Mouse (Mus musculus) midbrain, embryonic 13.5 days (tissue): Measurements from ENCODE around the gene Acot1. TPM values are rescaled to one million over a fixed set of nuclear protein-coding genes. Genes with fewer than 3 reads are reported as not detected.
"Not testable (repeated sequence)": the region's sequence is repeated elsewhere in the genome, so short reads cannot be mapped to it uniquely, and the experiment has no call there.

Source experiments
- ATAC-seq: fragments of 200-750 bp; cut with Nextera tagmentation; 2 replicates; pipeline ENCODE4 v1.8.0; 2017; ENCODE audit warnings: mild to moderate bottlenecking, moderate TSS enrichment, moderate library complexity
- H3K27ac ChIP-seq: fragments of 300-500 bp; sonication (generic); 2 replicates; pipeline ENCODE4 v1.5.1; 2015; ENCODE audit warnings: inconsistent platforms, mild to moderate bottlenecking, moderate library complexity
- H3K27me3 ChIP-seq: fragments of 300-500 bp; sonication (generic); 2 replicates; pipeline ENCODE4 v1.6.1; 2015; ENCODE audit warnings: mild to moderate bottlenecking, inconsistent platforms
- H3K36me3 ChIP-seq: fragments of 300-500 bp; sonication (generic); 2 replicates; pipeline ENCODE4 v1.6.1; 2015; ENCODE audit warnings: mild to moderate bottlenecking, inconsistent platforms
- H3K4me1 ChIP-seq: fragments of 300-500 bp; sonication (generic); replicated peaks from 2 replicates; pipeline ENCODE4 v1.6.1; 2015; ENCODE audit warnings: inconsistent platforms
- H3K4me2 ChIP-seq: fragments of 300-500 bp; sonication (generic); replicated peaks from 2 replicates; pipeline ENCODE4 v1.6.1; 2015; ENCODE audit warnings: moderate library complexity, mild to moderate bottlenecking, inconsistent platforms
- H3K4me3 ChIP-seq: fragments of 300-500 bp; sonication (generic); replicated peaks from 2 replicates; pipeline ENCODE4 v1.5.1; 2015; ENCODE audit warnings: mild to moderate bottlenecking, inconsistent platforms
- H3K9ac ChIP-seq: fragments of 300-500 bp; sonication (generic); replicated peaks from 2 replicates; pipeline ENCODE4 v1.6.1; 2015; ENCODE audit warnings: mild to moderate bottlenecking, inconsistent platforms
- H3K9me3 ChIP-seq: fragments of 300-500 bp; sonication (generic); 2 replicates; pipeline ENCODE4 v1.6.1; 2016; ENCODE audit warnings: mild to moderate bottlenecking, inconsistent platforms
- WGBS: fragments of 180-500 bp; shearing (Covaris S2); methylation state at CpG from one replicate; pipeline ENCODE4 v1.1.7; 2015; 5-methylcytosine and 5-hydroxymethylcytosine counted together
- polyA plus RNA-seq: library from polyadenylated mRNA; unstranded; fragments of >200 nt; fragmentation: Nextera tagmentation; extraction: Ambion mirVana; gene quantifications from 2 replicates; pipeline ENCODE4 v1.2.1, GENCODE M21; 2015

Acot1 gene
- 64.6 and 66.8 TPM in 2 replicates for polyA plus RNA-seq

DNA sequence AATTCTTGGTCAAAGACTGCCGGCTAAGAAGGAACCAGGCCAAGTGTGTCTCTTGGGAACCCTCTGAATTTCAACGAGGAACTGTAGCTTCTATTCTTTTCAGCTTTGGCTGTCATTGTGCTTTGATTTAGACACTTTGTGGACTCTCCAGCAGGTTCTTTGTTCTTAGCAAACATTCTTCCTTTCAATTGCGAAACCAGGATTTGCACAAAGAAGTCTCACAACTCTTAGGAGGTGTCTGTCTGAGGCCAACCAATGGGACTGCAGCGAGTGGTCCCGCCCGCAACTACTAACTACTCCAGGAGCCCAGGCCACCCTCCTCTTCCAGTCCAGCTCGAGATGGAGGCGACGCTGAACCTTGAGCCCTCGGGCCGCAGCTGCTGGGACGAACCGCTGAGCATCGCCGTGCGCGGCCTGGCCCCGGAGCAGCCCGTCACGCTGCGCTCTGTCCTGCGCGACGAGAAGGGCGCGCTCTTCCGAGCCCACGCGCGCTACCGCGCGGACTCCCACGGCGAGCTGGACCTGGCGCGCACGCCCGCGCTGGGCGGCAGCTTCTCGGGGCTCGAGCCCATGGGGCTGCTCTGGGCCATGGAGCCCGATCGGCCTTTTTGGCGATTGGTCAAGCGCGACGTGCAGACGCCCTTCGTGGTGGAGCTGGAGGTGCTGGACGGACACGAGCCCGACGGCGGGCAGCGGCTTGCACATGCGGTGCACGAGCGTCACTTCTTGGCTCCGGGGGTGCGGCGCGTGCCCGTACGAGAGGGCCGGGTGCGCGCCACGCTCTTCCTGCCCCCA is at the start of gene Acot1:
Gene Acot1, plus strand, starts transcription at position 320 of the 795 bp plus-strand sequence.
- Histone ChIP-seq H3K4me1 (peaks cover 36% of the 10 kb centered on the region), H3K4me3 (peak within 1 kb of the TSS; percentile 47), H3K4me2 (peak within 1 kb of the TSS; percentile 59), H3K9ac (peak within 1 kb of the TSS; percentile 63), H3K27ac (peak within 1 kb of the TSS; percentile 66)
- peak; percentile 93 for ATAC-seq
- H3K27me3 ChIP-seq, H3K36me3 ChIP-seq, H3K9me3 ChIP-seq: not testable (repeated sequence)
- under 1% methylated on average over 53 of the region's 70 CpGs for WGBS

GRCm38 (mm10) chr12:83965235-83965634 is 44.1 kb upstream of the Acot1 start:
- WGBS, result 84% methylated on average over 7 of the region's 7 CpGs
- Histone ChIP-seq H3K9ac (no peak overlapping the region), H3K4me2 (no peak overlapping the region), H3K4me3 (no peak overlapping the region), H3K4me1 (no peaks in the 10 kb centered on the region), H3K9me3 (no peaks in the 10 kb centered on the region), H3K27me3 (no peaks in the 10 kb centered on the region), H3K27ac (no peak overlapping the region), H3K36me3 (no peaks in the 10 kb centered on the region)
- ATAC-seq, result no peak

DNA sequence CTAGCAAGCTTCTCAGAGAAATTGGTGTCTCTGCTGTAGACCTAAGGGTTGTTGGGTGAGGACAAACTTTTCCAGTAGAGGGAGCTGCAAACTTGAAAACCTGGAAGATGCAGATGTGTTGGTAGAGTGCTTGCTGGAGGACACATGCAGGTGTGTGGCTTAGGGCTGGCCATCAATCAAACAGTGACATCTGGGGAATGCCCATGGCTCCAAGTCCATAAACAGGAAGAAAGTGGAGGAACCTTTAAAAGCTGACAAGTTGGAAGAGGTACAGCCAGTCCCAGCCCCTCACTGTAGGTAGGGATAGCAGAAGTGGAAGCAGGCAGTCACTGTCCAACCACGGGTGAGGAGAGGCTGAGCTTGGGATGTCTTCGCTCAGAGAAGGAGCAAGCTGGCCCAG is 37.2 kb upstream of the Acot1 start:
- Histone ChIP-seq H3K4me3 (no peak overlapping the region), H3K4me2 (no peak overlapping the region), H3K27ac (no peak overlapping the region), H3K9me3 (peaks cover 6% of the 10 kb centered on the region; the same call in 1 of the 2 replicates), H3K36me3 (no peaks in the 10 kb centered on the region), H3K4me1 (no peaks in the 10 kb centered on the region), H3K27me3 (no peaks in the 10 kb centered on the region), H3K9ac (no peak overlapping the region)
- 84% methylated on average over 2 of the region's 2 CpGs for WGBS
- 0 out of 2 replicates have a peak, but pooled peaks have one; percentile 48 for ATAC-seq

DNA sequence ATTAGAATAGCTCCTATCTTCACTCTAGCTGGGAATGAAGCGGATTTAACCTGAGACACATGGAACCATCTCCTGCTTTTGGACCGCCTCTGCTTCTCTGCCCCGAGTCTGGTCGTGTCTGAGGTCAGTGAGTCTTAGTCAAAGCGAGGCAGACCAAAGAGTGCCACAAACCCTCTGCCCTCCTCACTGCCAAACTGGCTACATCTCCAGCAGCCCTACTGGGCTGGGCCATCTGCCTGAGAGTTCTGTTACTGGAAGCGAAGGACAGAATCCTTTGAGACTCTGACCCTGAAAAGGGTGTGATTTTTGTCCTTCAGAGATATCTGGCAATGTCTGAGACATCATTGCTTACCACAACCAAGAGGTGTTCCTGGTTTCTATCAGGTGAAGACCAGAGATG is 30.4 kb upstream of the Acot1 start:
- H3K9me3 ChIP-seq, result peaks cover 6% of the 10 kb centered on the region; the same call in 1 of the 2 replicates
- no peak for ATAC-seq
- H3K4me2 ChIP-seq, result no peak overlapping the region
- H3K27ac ChIP-seq, result no peak overlapping the region
- 91% methylated on average over 6 of the region's 6 CpGs for WGBS
- H3K9ac ChIP-seq, result no peak overlapping the region
- H3K4me1 ChIP-seq, result no peaks in the 10 kb centered on the region
- H3K36me3 ChIP-seq, result no peaks in the 10 kb centered on the region
- H3K27me3 ChIP-seq, result no peaks in the 10 kb centered on the region
- H3K4me3 ChIP-seq, result no peak overlapping the region

GRCm38 (mm10) chr12:83981615-83982014 is 27.7 kb upstream of the Acot1 start:
- Histone ChIP-seq H3K9ac (no peak overlapping the region), H3K4me2 (no peak overlapping the region), H3K27ac (no peak overlapping the region), H3K9me3 (no peaks in the 10 kb centered on the region), H3K36me3 (no peaks in the 10 kb centered on the region), H3K4me3 (no peak overlapping the region), H3K27me3 (no peaks in the 10 kb centered on the region), H3K4me1 (no peaks in the 10 kb centered on the region)
- no peak for ATAC-seq
- 91% methylated on average over 4 of the region's 4 CpGs for WGBS

DNA sequence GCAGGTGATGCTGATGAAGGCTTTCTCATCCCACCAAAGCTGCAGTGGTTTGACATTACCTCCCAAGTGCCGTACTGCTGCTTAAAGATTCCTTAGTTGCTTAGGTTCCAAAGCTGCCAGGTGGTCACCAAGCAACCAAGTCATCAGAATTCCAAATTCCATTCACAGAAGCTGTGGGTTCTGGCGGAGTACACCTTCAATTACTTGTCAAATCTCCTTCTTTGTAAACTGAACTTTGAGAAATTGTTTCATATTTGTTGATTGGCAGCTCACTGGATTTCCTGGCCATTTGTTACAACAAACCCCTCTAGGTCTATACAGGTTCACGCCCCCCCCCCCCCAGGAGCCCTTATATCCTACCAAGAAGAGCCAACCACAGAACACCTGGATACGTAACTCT is 24.5 kb upstream of the Acot1 start, which contains the start of gene Heatr4:
Gene Heatr4, minus strand, starts transcription at position 101 of the 400 bp plus-strand sequence.
- ATAC-seq, result no peak
- 77% methylated on average over 4 of the region's 4 CpGs for WGBS
- peaks cover 9% of the 10 kb centered on the region for H3K4me1 ChIP-seq

GRCm38 (mm10) chr12:83987242-83987582 is 22.1 kb upstream of the Acot1 start:
- H3K9ac ChIP-seq, result peak overlapping the region; percentile 76
- ATAC-seq, result no peak
- 39% methylated on average over 8 of the region's 8 CpGs for WGBS
- H3K27ac ChIP-seq, result peak overlapping the region; percentile 93
- H3K9me3 ChIP-seq, result no peaks in the 10 kb centered on the region
- H3K4me3 ChIP-seq, result peak overlapping the region; percentile 61
- H3K36me3 ChIP-seq, result no peaks in the 10 kb centered on the region
- peaks cover 9% of the 10 kb centered on the region for H3K4me1 ChIP-seq
- peak overlapping the region; percentile 63 for H3K4me2 ChIP-seq
- no peaks in the 10 kb centered on the region for H3K27me3 ChIP-seq

More for the DNA sequence above, 24.5 kb upstream of the Acot1 start, which contains the start of gene Heatr4:
- H3K4me2 ChIP-seq, result no peak within 1 kb of the TSS
- no peaks in the 10 kb centered on the region for H3K27me3 ChIP-seq
- H3K9ac ChIP-seq, result no peak within 1 kb of the TSS
- H3K4me3 ChIP-seq, result no peak within 1 kb of the TSS
- no peak within 1 kb of the TSS for H3K27ac ChIP-seq
- H3K36me3 ChIP-seq, result no peaks in the 10 kb centered on the region
- no peaks in the 10 kb centered on the region for H3K9me3 ChIP-seq

DNA sequence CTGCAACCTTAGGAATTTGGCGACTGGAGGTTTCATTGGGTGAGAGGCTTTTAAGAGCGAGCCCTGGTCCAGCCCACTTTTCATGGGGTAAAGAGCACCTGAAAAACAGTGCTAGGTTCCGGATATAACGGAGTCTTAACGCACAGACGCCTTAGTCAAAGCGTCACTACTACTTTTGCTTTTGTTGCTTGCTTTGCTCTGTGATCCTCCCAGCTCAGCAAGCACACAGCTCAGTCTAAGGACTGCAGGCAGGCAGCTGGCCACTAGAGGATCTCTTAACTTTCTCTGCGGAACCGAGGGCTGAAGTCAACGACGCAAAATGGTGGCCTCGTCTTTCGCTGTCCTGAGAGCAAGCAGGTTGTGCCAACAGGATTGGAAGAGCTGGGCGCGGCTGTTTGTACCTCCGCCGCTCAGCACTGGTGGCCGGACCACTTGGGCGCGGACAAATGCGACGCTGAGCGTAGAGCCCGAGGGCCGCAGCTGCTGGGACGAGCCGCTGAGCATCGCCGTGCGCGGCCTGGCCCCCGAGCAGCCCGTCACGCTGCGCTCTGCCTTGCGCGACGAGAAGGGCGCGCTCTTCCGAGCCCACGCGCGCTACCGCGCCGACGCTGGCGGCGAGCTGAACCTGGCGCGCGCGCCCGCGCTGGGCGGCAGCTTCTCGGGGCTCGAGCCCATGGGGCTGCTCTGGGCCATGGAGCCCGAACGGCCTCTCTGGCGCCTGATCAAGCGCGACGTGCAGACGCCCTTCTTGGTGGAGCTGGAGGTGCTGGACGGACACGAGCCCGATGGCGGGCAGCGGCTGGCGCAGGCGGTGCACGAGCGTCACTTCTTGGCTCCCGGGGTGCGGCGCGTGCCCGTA is 21.5 kb upstream of the Acot1 start, which contains the start of gene Acot2:
Gene Acot2, plus strand, starts transcription at position 279 of the 859 bp plus-strand sequence.
- Histone ChIP-seq H3K4me1 (peaks cover 9% of the 10 kb centered on the region), H3K27ac (peak within 1 kb of the TSS; percentile 93), H3K27me3 (no peaks in the 10 kb centered on the region), H3K4me3 (peak within 1 kb of the TSS; percentile 61), H3K4me2 (peak within 1 kb of the TSS; percentile 63), H3K9me3 (no peaks in the 10 kb centered on the region), H3K36me3 (no peaks in the 10 kb centered on the region), H3K9ac (peak within 1 kb of the TSS; percentile 76)
- peak; percentile 96 for ATAC-seq
- under 1% methylated on average over 80 of the region's 80 CpGs for WGBS

GRCm38 (mm10) chr12:83988483-83988882 is 20.8 kb upstream of the Acot1 start:
- peak overlapping the region; percentile 93 for H3K27ac ChIP-seq
- peak overlapping the region; percentile 63 for H3K4me2 ChIP-seq
- peaks cover 4% of the 10 kb centered on the region; the same call in 1 of the 2 replicates for H3K36me3 ChIP-seq
- H3K9ac ChIP-seq, result peak overlapping the region; percentile 76
- H3K4me1 ChIP-seq, result peaks cover 9% of the 10 kb centered on the region
- peak; percentile 37 for ATAC-seq
- WGBS, result 75% methylated on average over 4 of the region's 4 CpGs
- H3K27me3 ChIP-seq, result no peaks in the 10 kb centered on the region
- no peaks in the 10 kb centered on the region for H3K9me3 ChIP-seq
- H3K4me3 ChIP-seq, result peak overlapping the region; percentile 61

DNA sequence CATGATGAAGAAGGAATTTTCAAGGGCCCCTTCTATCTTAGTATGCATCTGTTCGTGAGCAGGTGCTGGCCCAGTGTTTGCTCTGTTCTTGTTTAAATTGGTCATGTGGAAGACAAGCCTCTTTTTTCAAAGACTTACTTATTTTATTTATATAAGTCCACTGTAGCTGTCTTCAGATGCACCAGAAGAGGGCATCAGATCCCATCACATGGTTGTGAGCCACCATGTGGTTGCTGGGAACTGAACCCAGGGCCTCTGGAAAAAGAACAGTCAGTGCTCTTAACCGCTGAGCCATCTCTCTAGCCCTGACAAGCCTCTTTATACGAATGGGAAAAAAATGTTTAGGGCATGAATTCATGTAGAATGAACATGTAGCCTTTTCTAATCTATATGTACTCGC is 19.9 kb upstream of the Acot1 start:
- Histone ChIP-seq H3K9me3 (no peaks in the 10 kb centered on the region), H3K4me3 (no peak overlapping the region), H3K9ac (no peak overlapping the region), H3K27ac (no peak overlapping the region), H3K36me3 (peaks cover 5% of the 10 kb centered on the region; the same call in 1 of the 2 replicates), H3K4me1 (peaks cover 9% of the 10 kb centered on the region), H3K27me3 (no peaks in the 10 kb centered on the region), H3K4me2 (no peak overlapping the region)
- no peak for ATAC-seq
- WGBS, result 97% methylated on average over 4 of the region's 4 CpGs

- Histone ChIP-seq H3K27ac (no peak overlapping the region), H3K4me1 (no peaks in the 10 kb centered on the region), H3K9me3 (0 out of 2 replicates have a peak, but pooled peaks cover 9% of the 10 kb centered on the region), H3K9ac (no peak overlapping the region), H3K36me3 (peaks cover 5% of the 10 kb centered on the region; the same call in 1 of the 2 replicates), H3K27me3 (no peaks in the 10 kb centered on the region), H3K4me2 (no peak overlapping the region), H3K4me3 (no peak overlapping the region)
- ATAC-seq, result no peak
- WGBS, result 78% methylated on average over 2 of the region's 2 CpGs
Measured at GRCm38 (mm10) chr12:83997221-83997620, 12.1 kb upstream of the Acot1 start.
